Mouse (Mus musculus) liver, embryonic 14.5 days (tissue): Measurements from ENCODE around the gene Ripk3. TPM values are rescaled to one million over a fixed set of nuclear protein-coding genes. Genes with fewer than 3 reads are reported as not detected.

Source experiments
- ATAC-seq: fragments of 200-750 bp; cut with Nextera tagmentation; 2 replicates; pipeline ENCODE4 v1.8.0; 2017; ENCODE audit warnings: moderate number of reproducible peaks, mild to moderate bottlenecking, moderate library complexity; ENCODE audit not compliant: insufficient read depth
- DNase-seq, 3 experiments: peaks; one replicate each; pipeline ENCODE4 v3.0.0-alpha.2; 2012 to 2013; ENCODE audit warnings: low read depth in 3 of 3, low spot score in 3 of 3
- H3K27ac ChIP-seq: fragments of 300-500 bp; sonication (generic); 2 replicates; pipeline ENCODE4 v1.5.1; 2014; ENCODE audit warnings: moderate library complexity, mild to moderate bottlenecking, control low read depth, inconsistent platforms
- H3K27me3 ChIP-seq: fragments of 300-500 bp; sonication (generic); 2 replicates; pipeline ENCODE4 v1.6.1; 2014; ENCODE audit warnings: mild to moderate bottlenecking, low read length, moderate library complexity; ENCODE audit not compliant: control insufficient read depth, insufficient read depth
- H3K36me3 ChIP-seq: fragments of 300-500 bp; sonication (generic); replicated peaks from 2 replicates; pipeline ENCODE4 v1.6.1; 2014; ENCODE audit warnings: low read depth; ENCODE audit not compliant: control insufficient read depth, insufficient read depth
- H3K4me1 ChIP-seq, 2 experiments: fragments of 200-500 bp in 1 of 2; fragments of 300-500 bp in 1 of 2; sonication (generic) in 1 of 2; replicated peaks; 2 replicates each; pipeline ENCODE4 v1.6.1; 2012 to 2014; ENCODE audit warnings: antibody characterized with exemption in 1 of 2, inconsistent platforms in 1 of 2, low read length in 1 of 2; ENCODE audit not compliant: control insufficient read depth in 2 of 2, insufficient read depth in 2 of 2
- H3K4me2 ChIP-seq: fragments of 300-500 bp; sonication (generic); 2 replicates; pipeline ENCODE4 v1.6.1; 2014; ENCODE audit warnings: low read depth, mild to moderate bottlenecking, control low read depth, moderate library complexity
- H3K4me3 ChIP-seq, 2 experiments: fragments of 200-500 bp in 1 of 2; fragments of 300-500 bp in 1 of 2; sonication (generic) in 1 of 2; 2 replicates each; pipeline ENCODE4 v1.5.1; 2012 to 2014; ENCODE audit warnings: low read depth in 2 of 2, low read length in 2 of 2, mild to moderate bottlenecking in 2 of 2, control low read depth in 1 of 2, inconsistent platforms in 1 of 2, moderate library complexity in 1 of 2; ENCODE audit not compliant: insufficient read depth in 1 of 2
- H3K9ac ChIP-seq: fragments of 300-500 bp; sonication (generic); replicated peaks from 2 replicates; pipeline ENCODE4 v1.6.1; 2014; ENCODE audit warnings: mild to moderate bottlenecking, control low read depth, moderate library complexity
- H3K9me3 ChIP-seq: fragments of 300-500 bp; sonication (generic); 2 replicates; pipeline ENCODE4 v1.6.1; 2016; ENCODE audit warnings: low read length, mixed read lengths; ENCODE audit not compliant: control insufficient read depth
- CTCF ChIP-seq: IDR thresholded peaks from 2 replicates; pipeline ENCODE4 v1.5.1; 2016; ENCODE audit warnings: antibody characterized with exemption, low read depth, control low read depth
- EP300 ChIP-seq: IDR thresholded peaks from 2 replicates; pipeline ENCODE4 v1.6.1; 2016; ENCODE audit warnings: antibody characterized with exemption, low read depth
- WGBS: fragments of 180-500 bp; shearing (Covaris S2); extraction: QIAGEN DNeasy Blood & Tissue Kit; methylation state at CpG from one replicate; pipeline ENCODE4 v1.1.7; 2014; ENCODE audit not compliant: insufficient replicate concordance; 5-methylcytosine and 5-hydroxymethylcytosine counted together
- polyA plus RNA-seq, 2 experiments: library from polyadenylated mRNA; depleted of rRNA in 1 of 2; stranded (reverse) in 1 of 2; unstranded in 1 of 2; fragments of >200 nt; fragmentation: Nextera tagmentation in 1 of 2; extraction: Ambion mirVana in 1 of 2; gene quantifications; 2 replicates each; pipeline versions ENCODE4 v1.2.1 to v1.2.3; 2012 to 2014

Gene Ripk3
- polyA plus RNA-seq (2012; rRNA removed), result 13.1 and 15.1 TPM in 2 replicates
- polyA plus RNA-seq (2014; fragmentation: Nextera tagmentation; extraction: Ambion mirVana), result 18.2 and 22.0 TPM in 2 replicates

DNA sequence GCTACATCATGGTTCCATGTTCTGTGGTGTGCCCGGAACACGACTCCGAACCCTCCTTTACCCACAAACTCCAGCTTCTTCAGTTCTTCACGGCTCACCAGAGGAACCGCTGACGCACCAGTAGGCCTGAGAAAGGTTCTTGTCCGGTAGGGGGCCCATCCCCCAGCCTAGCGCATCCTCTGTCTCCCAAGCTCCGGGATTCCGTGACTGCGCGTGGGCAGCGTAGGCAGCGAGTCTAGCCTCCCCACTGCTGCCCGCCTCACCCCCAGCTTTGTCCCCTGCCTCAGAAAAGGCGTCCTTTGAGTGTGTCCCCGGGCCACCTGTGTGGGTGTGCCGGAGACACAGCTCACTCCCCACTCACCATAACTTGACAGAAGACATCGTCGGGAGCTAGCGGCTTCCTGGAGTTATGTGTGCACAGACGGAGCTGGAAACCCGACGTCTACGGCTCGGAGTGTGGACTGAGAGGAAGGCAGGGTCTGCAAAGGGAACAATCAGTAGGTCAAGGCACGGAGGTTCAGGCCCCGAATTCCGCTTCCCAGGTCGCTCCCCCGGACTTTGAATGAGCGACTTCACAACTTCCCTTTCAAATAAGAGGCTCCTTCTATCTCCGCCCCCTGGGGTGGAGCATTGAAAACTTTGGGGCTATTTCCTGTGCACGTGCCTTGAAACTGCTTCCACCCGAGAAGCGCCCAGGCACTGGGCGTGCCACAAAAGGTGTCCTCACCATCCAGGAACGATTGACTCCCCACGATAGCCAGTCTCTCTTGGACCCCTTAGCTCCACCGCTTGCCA is at the start of gene Ripk3:
TSS of gene Ripk3 (minus strand) at position 610 of the 795 bp plus-strand sequence.
- H3K9me3 ChIP-seq, result no peaks in the 10 kb centered on the region
- DNase-seq (peak; percentile 35 to 57 (median 43)), ATAC-seq (peak; percentile 65; the same call in 1 of the 2 replicates)
- no peaks in the 10 kb centered on the region for H3K36me3 ChIP-seq
- peaks cover 7% of the 10 kb centered on the region for H3K27me3 ChIP-seq
- peak within 1 kb of the TSS; percentile 63 to 77 for H3K4me3 ChIP-seq
- TF ChIP-seq CTCF, result peak; percentile 36
- TF ChIP-seq EP300, result no peak
- H3K27ac ChIP-seq, result no peak within 1 kb of the TSS
- H3K4me1 ChIP-seq, result peaks cover 0 to 7% of the 10 kb centered on the region in 2 experiments; a peak in 3 of 4 replicates
- peak within 1 kb of the TSS; percentile 48 for H3K9ac ChIP-seq
- H3K4me2 ChIP-seq, result peak within 1 kb of the TSS; percentile 91
- 4% methylated on average over 40 of the region's 40 CpGs for WGBS

DNA sequence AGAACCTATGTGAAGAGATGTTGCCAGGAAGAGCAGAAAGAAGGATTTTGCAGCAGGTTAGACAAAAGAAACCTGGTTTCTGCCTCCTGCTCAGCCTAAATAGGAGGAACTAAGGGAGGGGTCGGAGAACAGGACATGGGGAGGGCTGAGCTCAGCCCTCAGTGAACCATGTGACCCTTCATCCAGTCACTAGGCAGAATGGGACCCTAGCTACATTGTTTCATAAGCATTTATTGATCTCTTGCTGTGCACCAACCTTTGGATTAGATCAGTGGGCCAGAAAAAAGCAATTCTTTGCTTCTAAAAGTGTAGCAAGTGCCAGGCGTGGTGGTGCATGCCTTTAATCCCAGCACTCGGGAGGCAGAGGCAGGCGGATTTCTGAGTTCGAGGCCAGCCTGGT is 49.6 kb upstream of the Ripk3 start:
- no peaks in the 10 kb centered on the region for H3K9me3 ChIP-seq
- H3K27me3 ChIP-seq, result no peaks in the 10 kb centered on the region
- ATAC-seq (no peak), DNase-seq (no peak)
- H3K36me3 ChIP-seq, result no peaks in the 10 kb centered on the region
- no peak for TF ChIP-seq CTCF
- no peak for TF ChIP-seq EP300
- H3K4me1 ChIP-seq, result no peaks in the 10 kb centered on the region
- no peak overlapping the region for H3K9ac ChIP-seq
- WGBS, result 63% methylated on average over 5 of the region's 5 CpGs
- no peak overlapping the region for H3K4me2 ChIP-seq
- no peak overlapping the region for H3K27ac ChIP-seq
- H3K4me3 ChIP-seq, result no peak overlapping the region

DNA sequence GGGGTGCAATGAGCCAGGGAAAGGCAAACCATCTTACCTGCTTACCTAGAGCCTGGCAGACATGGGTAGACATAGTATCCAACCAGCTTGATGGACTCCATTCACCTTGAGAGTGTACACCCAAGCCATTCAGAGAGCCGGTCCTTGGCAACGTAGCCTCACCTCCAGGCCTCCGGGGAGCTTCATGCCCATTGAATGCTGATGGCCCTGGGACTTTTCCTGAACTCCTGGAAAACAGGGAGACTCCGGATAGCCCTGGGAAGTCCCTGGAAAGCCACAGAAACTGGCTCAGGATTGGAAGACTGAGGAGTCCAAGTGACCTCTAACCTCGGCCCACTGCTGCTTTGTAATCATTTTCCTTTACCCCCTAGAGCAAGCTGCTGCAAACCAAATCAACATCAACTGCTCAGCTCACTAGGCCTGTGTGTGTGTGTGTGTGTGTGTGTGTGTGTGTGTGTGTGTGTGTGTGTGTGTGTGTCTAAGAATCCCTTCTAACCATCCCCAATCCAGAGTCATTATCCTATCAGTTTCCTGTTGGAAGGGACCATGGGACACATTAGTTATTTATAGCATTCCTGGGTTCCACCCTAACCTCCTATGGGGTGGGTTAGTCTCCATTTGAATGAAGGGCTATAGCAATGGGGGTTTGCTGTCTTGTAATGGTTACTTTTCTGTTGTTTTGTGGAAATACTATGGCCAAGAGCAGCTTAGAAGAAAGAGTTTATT is 46.3 kb upstream of the Ripk3 start:
- Histone ChIP-seq H3K4me2 (no peak overlapping the region), H3K4me3 (no peak overlapping the region), H3K9ac (no peak overlapping the region), H3K36me3 (no peaks in the 10 kb centered on the region), H3K27ac (no peak overlapping the region), H3K4me1 (no peaks in the 10 kb centered on the region), H3K27me3 (no peaks in the 10 kb centered on the region), H3K9me3 (no peaks in the 10 kb centered on the region)
- ATAC-seq (no peak), DNase-seq (no peak)
- 67% methylated on average over 5 of the region's 5 CpGs for WGBS
- TF ChIP-seq CTCF, result no peak
- no peak for TF ChIP-seq EP300

DNA sequence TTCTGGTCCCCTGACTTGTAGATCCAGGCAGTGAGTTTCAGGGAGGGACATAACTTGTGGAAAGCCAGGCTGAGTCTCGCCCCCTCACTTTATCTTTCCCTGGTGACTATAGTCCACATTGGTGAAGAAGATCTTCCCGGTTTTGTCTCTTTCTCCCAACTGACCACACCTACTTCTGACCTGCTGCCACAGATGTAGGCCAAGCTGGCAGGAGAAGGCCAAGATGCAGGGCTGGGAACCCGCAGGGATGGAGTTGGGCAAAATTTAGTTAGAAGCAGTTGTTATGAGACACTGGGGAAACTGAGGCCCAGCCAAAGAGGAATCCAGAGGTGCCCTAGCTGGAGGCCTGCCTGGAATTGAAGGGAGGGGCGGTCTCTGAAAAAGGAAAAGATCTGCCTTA is 44.5 kb upstream of the Ripk3 start:
- Histone ChIP-seq H3K4me3 (no peak overlapping the region), H3K36me3 (no peaks in the 10 kb centered on the region), H3K4me2 (no peak overlapping the region), H3K9me3 (no peaks in the 10 kb centered on the region), H3K9ac (no peak overlapping the region), H3K27me3 (no peaks in the 10 kb centered on the region; the same call in 1 of the 2 replicates), H3K4me1 (no peaks in the 10 kb centered on the region), H3K27ac (no peak overlapping the region)
- WGBS, result 65% methylated on average over 4 of the region's 4 CpGs
- DNase-seq (no peak), ATAC-seq (no peak)
- TF ChIP-seq CTCF, result no peak
- no peak for TF ChIP-seq EP300

DNA sequence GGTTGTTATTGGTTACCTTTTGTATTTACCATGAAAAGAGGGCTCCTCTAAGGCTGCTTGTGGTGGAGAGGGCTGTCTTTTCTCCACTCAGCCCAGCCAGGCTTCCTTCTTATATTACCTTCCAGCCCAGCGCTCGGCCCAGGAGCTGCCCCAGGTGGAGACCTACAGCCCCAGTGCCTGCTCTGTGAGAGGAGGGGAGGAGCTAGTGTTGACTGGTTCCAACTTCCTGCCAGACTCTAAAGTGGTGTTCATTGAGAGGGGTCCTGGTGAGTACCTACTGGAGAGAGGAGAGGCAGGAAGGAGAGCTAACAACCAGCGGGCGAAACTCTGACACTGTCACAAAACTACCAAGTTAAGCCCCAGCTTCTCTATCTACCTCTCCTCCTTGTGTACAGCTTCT is 41.7 kb upstream of the Ripk3 start:
- Histone ChIP-seq H3K4me1 (no peaks in the 10 kb centered on the region), H3K27me3 (peaks cover 24% of the 10 kb centered on the region), H3K4me2 (no peak overlapping the region), H3K9me3 (no peaks in the 10 kb centered on the region), H3K4me3 (no peak overlapping the region), H3K27ac (no peak overlapping the region), H3K9ac (no peak overlapping the region), H3K36me3 (no peaks in the 10 kb centered on the region)
- DNase-seq (no peak), ATAC-seq (no peak)
- no peak for TF ChIP-seq CTCF
- TF ChIP-seq EP300, result no peak
- 57% methylated on average over 4 of the region's 4 CpGs for WGBS
